10 mouse cellular contexts compared by ENCODE assay signal in the genomic region with DNA sequence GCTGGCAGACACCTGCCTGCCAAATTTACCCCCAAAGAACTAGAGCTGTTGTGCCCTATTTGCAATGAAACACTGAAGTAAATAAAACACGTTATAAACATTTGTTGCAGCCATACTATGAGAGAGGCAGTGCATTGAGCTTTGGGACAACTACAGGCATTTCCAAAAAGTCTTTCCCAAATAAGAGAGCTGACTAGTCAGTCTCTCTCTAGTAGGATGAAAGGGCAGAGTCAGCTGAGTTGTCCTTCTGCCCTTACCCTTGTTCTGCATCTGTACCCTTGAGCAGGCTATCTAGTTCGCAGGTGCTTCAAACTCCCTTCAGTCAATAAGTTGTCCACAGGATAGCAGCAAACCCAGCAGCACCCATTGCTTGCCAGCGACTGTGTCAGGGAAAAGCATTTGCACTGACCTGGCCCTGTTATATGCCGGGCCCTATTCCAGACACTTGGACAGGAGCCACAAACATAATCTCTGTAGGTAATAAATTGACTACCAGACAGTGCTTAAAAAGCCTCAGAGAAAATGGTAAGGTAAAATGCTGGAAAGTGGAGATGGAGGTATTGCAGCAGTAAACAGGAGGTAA. TPM values are rescaled to one million over a fixed set of nuclear protein-coding genes. Genes with fewer than 3 reads are reported as not detected.
DNase-seq lines count a peak whose midpoint lies in the region; TF ChIP-seq lines count a peak whose summit lies in the region.
"Had no signal": no experiment of that assay in that cellular context is flagged by ENCODE, and none has a peak within 500 bp of the region (broad histone marks: within the 10 kb centered on the region; RNA-seq: fewer than 3 reads in every experiment).

Gene D430041D05Rik (minus strand): TSS at position 51 of the 583 bp plus-strand sequence.

- H3K9me3 ChIP-seq in heart, embryonic 10.5 days: no peaks in the 10 kb centered on the region
- no peaks in the 10 kb centered on the region for H3K9me3 ChIP-seq in ES-E14 (ENCODE audit: control insufficient read depth, insufficient read depth, low read depth, low read length)
- no peaks in the 10 kb centered on the region for H3K9me3 ChIP-seq in forebrain, embryonic 10.5 days

- H3K4me3 ChIP-seq in heart, embryonic 10.5 days: peak within 1 kb of the TSS; percentile 81
- H3K4me3 ChIP-seq in ES-E14 (ENCODE audit: insufficient read depth in 1 of 2, low read depth in 1 of 2, low read length in 2 of 2, poor library complexity in 1 of 2, severe bottlenecking in 1 of 2): peak within 1 kb of the TSS; percentile 67 to 71
- H3K4me3 ChIP-seq in forebrain, embryonic 10.5 days: peak within 1 kb of the TSS; percentile 80
- peak within 1 kb of the TSS; percentile 49 for H3K4me3 ChIP-seq in small intestine, adult 2 months (ENCODE audit: low read depth, low read length)

- no peak for TF ChIP-seq CTCF in small intestine, adult 2 months (IDR thresholded peaks at IDR 0.05; ENCODE audit: extremely low read depth, insufficient read length, insufficient replicate concordance, low read depth, low read length)

- no peaks in the 10 kb centered on the region for H3K36me3 ChIP-seq in heart, embryonic 10.5 days
- no peaks in the 10 kb centered on the region for H3K36me3 ChIP-seq in ES-E14 (ENCODE audit: control insufficient read depth, insufficient read depth, low read length, poor library complexity, severe bottlenecking)
- H3K36me3 ChIP-seq in forebrain, embryonic 10.5 days (replicated peaks): no peaks in the 10 kb centered on the region
- H3K36me3 ChIP-seq in small intestine, adult 2 months (ENCODE audit: control insufficient read depth, insufficient read depth, low read length): no peaks in the 10 kb centered on the region
- H3K36me3 ChIP-seq: G1E had no signal

- TF ChIP-seq POLR2A in small intestine, adult 2 months (IDR thresholded peaks at IDR 0.05; ENCODE audit: low read depth, low read length): no peak

- peak within 1 kb of the TSS; percentile 77 for H3K27ac ChIP-seq in heart, embryonic 10.5 days
- no peak within 1 kb of the TSS for H3K27ac ChIP-seq in ES-E14 (ENCODE audit: insufficient read depth, low read depth, low read length, poor library complexity, severe bottlenecking)
- H3K27ac ChIP-seq in forebrain, embryonic 10.5 days: peak within 1 kb of the TSS; percentile 89
- no peak within 1 kb of the TSS for H3K27ac ChIP-seq in small intestine, adult 2 months (ENCODE audit: insufficient read depth, low read depth, low read length)

- in situ Hi-C loops in ES-E14 (cut with MboI; ENCODE audit: low sequenced_read_pairs in 2 of 2, unreplicated experiment in 2 of 2): no loop called here

- intact Hi-C loops in left cerebral cortex, postnatal 25 days (cut with DNase I): no loop called here

- WGBS in heart, embryonic 10.5 days: 60% methylated on average over 4 of the region's 4 CpGs
- WGBS in forebrain, embryonic 10.5 days: 65% methylated on average over 4 of the region's 4 CpGs
- WGBS in small intestine, adult 2 months: 22% methylated on average over 4 of the region's 4 CpGs

- peaks cover 10% of the 10 kb centered on the region for H3K4me1 ChIP-seq in heart, embryonic 10.5 days
- H3K4me1 ChIP-seq in ES-E14 (ENCODE audit: control insufficient read depth in 2 of 2, insufficient read depth in 2 of 2, low read length in 2 of 2, poor library complexity in 1 of 2): no peaks in the 10 kb centered on the region
- peaks cover 28% of the 10 kb centered on the region for H3K4me1 ChIP-seq in forebrain, embryonic 10.5 days
- no peaks in the 10 kb centered on the region; the same call in 1 of the 2 replicates for H3K4me1 ChIP-seq in small intestine, adult 2 months (ENCODE audit: control insufficient read depth, insufficient read depth, insufficient read length, low read length)

- no peak for DNase-seq in heart, embryonic 10.5 days (ENCODE audit: low spot score)
- DNase-seq in heart, adult 9 months (ENCODE audit: low spot score in 2 of 2): no peak
- no peak for DNase-seq in ES-E14 (ENCODE audit: low read depth, low spot score)
- DNase-seq in forebrain, embryonic 10.5 days (ENCODE audit: extremely low spot score, low spot score): no peak
- DNase-seq in left cerebral cortex, postnatal 25 days (ENCODE audit: low spot score in 2 of 2): no peak
- DNase-seq in right cerebral cortex, postnatal 25 days: no peak
- no peak for DNase-seq in kidney, postnatal 4 days

- H3K9ac ChIP-seq in ES-E14 (ENCODE audit: insufficient read depth, low read depth, low read length, poor library complexity, severe bottlenecking): peak within 1 kb of the TSS; percentile 48

- peaks cover 83% of the 10 kb centered on the region for H3K27me3 ChIP-seq in heart, embryonic 10.5 days (ENCODE audit: insufficient read depth, poor library complexity, severe bottlenecking)
- H3K27me3 ChIP-seq in forebrain, embryonic 10.5 days (ENCODE audit: poor library complexity, severe bottlenecking): peaks cover 73% of the 10 kb centered on the region
- H3K27me3 ChIP-seq in small intestine, adult 2 months (ENCODE audit: control insufficient read depth, insufficient read depth, low read length): peaks cover 22% of the 10 kb centered on the region

TF ChIP-seq in ES-E14, 5 proteins besides CTCF, POLR2A, EP300 and RAD21:
- no peak for TF ChIP-seq CHD2 (IDR thresholded peaks at IDR 0.05; ENCODE audit: low read depth, low read length)
- no peak for TF ChIP-seq ZNF384 (IDR thresholded peaks at IDR 0.05; ENCODE audit: low read depth, low read length)
- no peak for TF ChIP-seq ZC3H11A (IDR thresholded peaks at IDR 0.05; ENCODE audit: borderline replicate concordance, low read depth, low read length)
- TF ChIP-seq HCFC1 (IDR thresholded peaks at IDR 0.05; ENCODE audit: borderline replicate concordance, insufficient read depth, low read length): no peak
- TF ChIP-seq MAFK (IDR thresholded peaks at IDR 0.05; ENCODE audit: insufficient read depth, low read depth, low read length): no peak

RNA-seq across cellular contexts. Expression of gene D430041D05Rik, which starts in this region (rescaled TPM):
- 0.11 and 0.17 TPM in 2 replicates for polyA plus RNA-seq in heart, embryonic 10.5 days (2016; fragmentation: Nextera tagmentation; extraction: Ambion mirVana)
- total RNA-seq in ES-E14 (2012; rRNA removed): 0.48 and 0.54 TPM in 2 replicates
- 0.90 and 1.1 TPM in 2 replicates for polyA plus RNA-seq in forebrain, embryonic 10.5 days (2016; fragmentation: Nextera tagmentation; extraction: Ambion mirVana)
- total RNA-seq in left cerebral cortex, postnatal 25 days (2021): 100 to 1,000 TPM; 124 to 128 TPM
- polyA plus RNA-seq in small intestine, adult 2 months (2012; rRNA removed): not detected in 2 replicates
- polyA plus RNA-seq: large intestine, adult 2 months had no signal

Comparison
In these comparisons a context has a peak if more than half of its experiments do, and no peak if none do; other contexts are left out.
1. RNA of gene D430041D05Rik (total RNA-seq): 124 to 128 TPM in left cerebral cortex, postnatal 25 days; 0.48 to 0.54 TPM in ES-E14; every median in the first group is over 10 times any median in the second.
2. H3K27ac ChIP-seq: peak in heart, embryonic 10.5 days (single experiment) and forebrain, embryonic 10.5 days (single experiment); none in ES-E14 (single experiment) and small intestine, adult 2 months (single experiment).
3. Peak in every context shown above with its lines, with median percentiles within 50 percentile points of each other: H3K4me3 ChIP-seq.